Mouse (Mus musculus): ENCODE measurements around the gene Rab15.

Rab15 gene

GRCm38 (mm10) chr12:76778305-76779083 lies 44.2 kb downstream of the Rab15 start:
- no peak for DNase-seq (ENCODE audit: low spot score in 2 of 2)

DNA sequence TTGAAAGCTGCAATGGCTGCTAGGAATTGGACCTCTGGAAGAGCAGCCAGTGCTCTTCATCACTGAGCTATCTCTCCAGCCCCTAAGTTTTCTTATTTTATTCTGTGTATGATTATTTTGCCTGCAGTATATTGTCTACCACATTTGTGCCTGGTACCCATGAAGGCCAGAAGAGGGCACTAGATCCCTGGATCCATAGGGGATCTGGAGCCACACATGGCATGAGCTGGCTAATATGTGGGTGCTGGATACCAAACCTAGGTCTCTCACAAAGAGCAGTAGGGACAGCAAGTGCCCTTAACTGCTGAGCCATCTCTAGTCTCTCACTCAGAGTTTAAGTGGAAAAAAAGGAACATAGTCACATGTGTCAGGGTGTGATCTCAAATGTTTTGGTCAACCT lies 44.9 kb downstream of the Rab15 start:
- DNase-seq (ENCODE audit: low spot score in 2 of 2) = no peak

DNA sequence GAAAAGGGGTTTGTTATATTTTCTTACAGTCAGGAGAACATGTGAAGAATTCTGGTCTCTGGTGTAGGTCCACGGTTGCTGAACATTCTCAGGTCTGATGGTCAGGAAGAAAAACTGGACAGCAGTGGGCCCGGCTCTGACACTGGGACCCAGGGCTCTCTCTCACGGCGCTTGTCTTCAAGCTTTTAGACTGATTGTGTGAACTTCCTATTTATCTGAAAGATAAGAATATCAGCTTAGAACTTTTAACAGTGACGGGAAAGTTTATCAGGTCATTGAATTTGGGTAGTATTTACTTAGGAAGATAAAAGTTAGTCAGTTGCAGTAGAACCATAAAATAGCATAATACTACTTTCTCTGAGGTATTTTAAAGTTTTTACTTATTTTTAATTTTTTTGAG lies 45.8 kb downstream of the Rab15 start:
- DNase-seq (ENCODE audit: low spot score in 2 of 2) = no peak

DNA sequence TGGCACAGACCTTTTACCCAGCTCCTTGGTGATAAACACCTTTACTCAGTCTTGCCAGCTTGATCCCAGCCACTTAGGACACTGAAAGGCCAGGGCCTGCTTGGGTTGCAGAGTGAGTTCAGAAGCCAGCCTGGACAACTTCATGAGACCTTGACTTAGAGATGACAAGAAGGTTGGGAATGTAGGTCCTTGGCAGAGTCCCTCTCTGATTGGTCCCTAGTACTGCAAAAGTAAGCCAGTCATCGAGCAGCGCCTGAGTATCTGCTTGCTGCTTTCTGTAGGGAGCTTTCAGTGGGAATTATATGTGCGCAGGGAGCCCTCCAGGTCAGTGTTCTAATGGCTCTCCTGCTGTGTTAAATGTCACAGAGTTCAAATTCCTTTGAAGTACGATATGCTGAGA lies 47.6 kb downstream of the Rab15 start:
- no peak for DNase-seq (ENCODE audit: low spot score in 2 of 2)

GRCm38 (mm10) chr12:76774652-76775051 lies 48.1 kb downstream of the Rab15 start:
- no peak for DNase-seq (ENCODE audit: low spot score in 2 of 2)

GRCm38 (mm10) chr12:76771540-76771939 lies 51.2 kb downstream of the Rab15 start:
- no peak for DNase-seq (ENCODE audit: low spot score in 2 of 2)

GRCm38 (mm10) chr12:76770841-76771500 lies 51.7 kb downstream of the Rab15 start:
- no peak for DNase-seq (ENCODE audit: low spot score in 2 of 2)

- DNase-seq (ENCODE audit: low spot score in 2 of 2) = peak in 1 of 2 experiments; percentile 65
These were observed 56.6 kb downstream of the Rab15 start for GRCm38 (mm10) chr12:76765901-76766630.

DNA sequence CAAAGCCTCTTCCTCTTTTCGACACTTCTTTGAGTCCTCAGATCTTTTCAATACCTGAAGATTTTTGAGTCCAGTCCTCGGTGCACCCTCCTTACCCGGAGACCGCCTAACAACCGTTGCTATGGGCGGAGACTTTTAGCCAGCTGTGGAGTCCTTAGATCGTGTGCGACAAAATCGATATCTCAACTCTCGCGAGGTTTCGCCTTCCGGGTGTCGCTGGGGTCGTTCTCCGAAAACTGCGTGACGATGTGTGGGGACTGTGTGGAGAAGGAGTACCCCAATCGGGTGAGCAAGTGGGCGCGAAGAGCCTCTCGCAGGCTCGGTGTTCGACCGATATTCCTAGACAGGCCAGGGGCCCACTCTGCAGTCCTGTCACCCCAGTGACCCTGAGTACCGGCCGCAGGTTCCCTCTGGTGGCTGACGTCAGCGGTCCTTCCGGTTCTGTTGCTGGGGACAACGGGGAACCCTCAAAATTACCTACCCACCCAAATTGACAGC lies 57.3 kb downstream of the Rab15 start, which contains the start of the genes Churc1 and Fntb:
Gene Churc1 (plus strand): TSS at position 185 of the 498 bp plus-strand sequence.
Gene Fntb (plus strand): TSS at position 236 of the 498 bp plus-strand sequence.
- DNase-seq (ENCODE audit: low spot score in 2 of 2) = peak; percentile 94 to 96

DNA sequence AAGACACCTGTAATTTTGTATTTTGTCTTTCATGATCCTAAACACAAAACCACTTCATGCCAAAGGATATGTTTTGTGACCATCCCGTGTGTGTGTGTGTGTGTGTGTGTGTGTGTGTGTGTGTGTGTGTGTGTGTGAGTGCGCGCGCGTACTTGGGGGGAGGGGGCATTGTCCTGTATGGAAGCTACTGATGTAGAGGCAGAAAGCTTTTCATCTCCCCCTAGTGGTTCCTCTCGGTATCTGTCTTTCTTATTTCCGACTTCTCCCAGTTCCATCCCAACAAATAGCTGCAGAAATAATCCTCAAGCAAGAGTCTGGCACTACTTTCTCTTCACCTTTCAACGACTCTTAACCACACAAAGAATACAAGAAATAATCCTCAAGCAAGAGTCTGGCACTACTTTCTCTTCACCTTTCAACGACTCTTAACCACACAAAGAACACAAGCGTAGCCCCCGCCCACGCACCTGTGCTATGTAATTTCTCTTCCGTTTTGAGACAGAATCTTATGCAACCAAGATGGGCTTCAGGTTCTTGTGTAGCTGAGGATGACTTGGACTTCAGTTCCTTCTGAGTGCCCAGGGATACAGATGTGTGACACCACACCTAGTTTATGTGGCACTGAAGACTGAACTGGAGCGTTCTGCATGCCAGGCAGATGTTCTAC lies 69.9 kb downstream of the Rab15 start:
- DNase-seq (ENCODE audit: low spot score in 2 of 2) = no peak

DNA sequence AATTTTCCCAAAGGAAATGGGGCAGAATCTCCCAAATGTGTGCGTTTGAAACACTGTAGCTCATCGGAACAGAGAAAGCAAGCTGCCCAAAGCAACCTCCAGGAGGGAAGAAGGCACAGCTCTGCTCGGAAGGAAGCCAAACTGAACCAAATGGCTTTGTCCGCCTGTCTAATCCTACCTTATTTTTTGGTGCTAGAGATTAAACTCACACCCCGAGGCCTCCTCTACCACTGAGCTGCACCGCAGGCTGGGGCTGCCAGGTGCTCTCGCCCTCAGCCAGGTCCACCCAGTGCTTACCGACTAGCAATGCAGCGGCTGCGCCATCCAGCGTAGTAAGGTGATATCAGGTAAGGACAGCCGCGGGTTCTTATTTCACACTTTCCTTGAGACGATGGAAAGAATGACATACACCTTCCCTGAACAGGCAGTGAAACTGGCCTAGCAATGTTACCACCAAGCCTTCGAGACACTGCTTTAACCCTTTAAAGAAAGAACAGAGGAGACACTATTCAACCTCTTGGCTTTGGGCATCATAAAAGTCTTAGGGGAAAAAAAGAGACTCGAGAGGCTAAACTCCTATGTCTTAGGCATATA lies 71.7 kb downstream of the Rab15 start:
- DNase-seq (ENCODE audit: low spot score in 2 of 2) = no peak
